Mouse (Mus musculus) kidney, postnatal 0 days (tissue): ENCODE measurements around the gene Lamb3. TPM values are rescaled to one million over a fixed set of nuclear protein-coding genes. Genes with fewer than 3 reads are reported as not detected.
A peak's percentile ranks its signal among the peaks of the same experiment; 100 is the strongest.

ENCODE experiments used
- ATAC-seq: fragments of 200-750 bp; cut with Nextera tagmentation; replicated peaks from 2 replicates; pipeline ENCODE4 v1.8.0; 2017; ENCODE audit warnings: low read depth, moderate number of reproducible peaks, moderate TSS enrichment, moderate library complexity; ENCODE audit not compliant: low FRiP score
- DNase-seq: peaks from one replicate; pipeline ENCODE4 v3.0.0-alpha.2; 2016; ENCODE audit warnings: low spot score
- H3K27ac ChIP-seq: fragments of 300-500 bp; sonication (generic); 2 replicates; pipeline ENCODE4 v1.5.1; 2014; ENCODE audit warnings: mild to moderate bottlenecking
- H3K27me3 ChIP-seq: fragments of 300-500 bp; sonication (generic); 2 replicates; pipeline ENCODE4 v1.6.1; 2014; ENCODE audit warnings: low read length, mixed read lengths; ENCODE audit not compliant: insufficient read depth
- H3K36me3 ChIP-seq: fragments of 300-500 bp; sonication (generic); 2 replicates; pipeline ENCODE4 v1.6.1; 2014; ENCODE audit warnings: low read length, mixed read lengths; ENCODE audit not compliant: insufficient read depth
- H3K4me1 ChIP-seq: fragments of 300-500 bp; sonication (generic); replicated peaks from 2 replicates; pipeline ENCODE4 v1.6.1; 2014; ENCODE audit warnings: antibody characterized with exemption, low read length, mixed read lengths; ENCODE audit not compliant: insufficient read depth
- H3K4me2 ChIP-seq: fragments of 300-500 bp; sonication (generic); 2 replicates; pipeline ENCODE4 v1.6.1; 2014; ENCODE audit warnings: mild to moderate bottlenecking, low read length, moderate library complexity, mixed read lengths
- H3K4me3 ChIP-seq: fragments of 300-500 bp; sonication (generic); replicated peaks from 2 replicates; pipeline ENCODE4 v1.5.1; 2014; ENCODE audit warnings: low read depth, low read length
- H3K9ac ChIP-seq: fragments of 300-500 bp; sonication (generic); 2 replicates; pipeline ENCODE4 v1.6.1; 2014; ENCODE audit warnings: low read depth, low read length
- H3K9me3 ChIP-seq: fragments of 300-500 bp; sonication (generic); replicated peaks from 2 replicates; pipeline ENCODE4 v1.6.1; 2016; ENCODE audit warnings: low read length, inconsistent platforms, mixed read lengths
- CTCF ChIP-seq: IDR thresholded peaks from 2 replicates; pipeline ENCODE4 v1.5.1; 2016; ENCODE audit warnings: antibody characterized with exemption, low read depth, mild to moderate bottlenecking, moderate library complexity
- WGBS: fragments of 180-500 bp; shearing (Covaris S2); extraction: QIAGEN DNeasy Blood & Tissue Kit; methylation state at CpG from one replicate; pipeline ENCODE4 v1.1.7; 2014; 5-methylcytosine and 5-hydroxymethylcytosine counted together
- polyA plus RNA-seq: library from polyadenylated mRNA; unstranded; fragments of >200 nt; fragmentation: Nextera tagmentation; extraction: Ambion mirVana; gene quantifications from 2 replicates; pipeline ENCODE4 v1.2.1, GENCODE M21; 2015

The Lamb3 gene
- polyA plus RNA-seq, 1 experiment from 2014 or later = 1.9 TPM

- no peak for TF ChIP-seq CTCF
- DNase-seq (no peak), ATAC-seq (no peak)
- H3K27ac ChIP-seq = peak within 1 kb of the TSS; percentile 50
- no peaks in the 10 kb centered on the region for H3K36me3 ChIP-seq
- no peaks in the 10 kb centered on the region for H3K4me1 ChIP-seq
- H3K27me3 ChIP-seq = no peaks in the 10 kb centered on the region
- H3K4me3 ChIP-seq = no peak within 1 kb of the TSS
- 87% methylated on average over 5 of the region's 5 CpGs for WGBS
- no peak within 1 kb of the TSS for H3K9ac ChIP-seq
- H3K4me2 ChIP-seq = no peak within 1 kb of the TSS
- H3K9me3 ChIP-seq = no peaks in the 10 kb centered on the region
These were observed 56.6 kb downstream of the Lamb3 start, which contains the start of gene Hsd11b1 for GRCm38 (mm10) chr1:193263955-193264598. Gene Hsd11b1, minus strand, starts transcription at chr1:193264075.

GRCm38 (mm10) chr1:193265734-193266133 lies 58.2 kb downstream of the Lamb3 start:
- no peaks in the 10 kb centered on the region for H3K27me3 ChIP-seq
- H3K9ac ChIP-seq = no peak overlapping the region
- no peaks in the 10 kb centered on the region for H3K9me3 ChIP-seq
- DNase-seq (no peak), ATAC-seq (no peak)
- no peak overlapping the region for H3K4me2 ChIP-seq
- no peaks in the 10 kb centered on the region for H3K4me1 ChIP-seq
- TF ChIP-seq CTCF = no peak
- no peak overlapping the region for H3K27ac ChIP-seq
- no peak overlapping the region for H3K4me3 ChIP-seq
- no peaks in the 10 kb centered on the region for H3K36me3 ChIP-seq

GRCm38 (mm10) chr1:193270965-193271763 lies 63.7 kb downstream of the Lamb3 start:
- 54% methylated on average over 6 of the region's 6 CpGs for WGBS
- Histone ChIP-seq H3K4me1 (0 out of 2 replicates have a peak, but pooled peaks cover 3% of the 10 kb centered on the region), H3K27me3 (no peaks in the 10 kb centered on the region), H3K9me3 (no peaks in the 10 kb centered on the region), H3K4me3 (0 out of 2 replicates have a peak overlapping the region, but pooled peaks have one; percentile 13), H3K9ac (0 out of 2 replicates have a peak overlapping the region, but pooled peaks have one; percentile 19), H3K36me3 (no peaks in the 10 kb centered on the region), H3K27ac (no peak overlapping the region; the same call in 1 of the 2 replicates), H3K4me2 (peak overlapping the region; percentile 70)
- no peak for TF ChIP-seq CTCF
- ATAC-seq = no peak
- DNase-seq = peak; percentile 45

GRCm38 (mm10) chr1:193272137-193272915 lies 64.8 kb downstream of the Lamb3 start:
- Histone ChIP-seq H3K4me2 (peak overlapping the region; percentile 70), H3K4me3 (peak overlapping the region; percentile 46), H3K27ac (peak overlapping the region; percentile 86), H3K27me3 (no peaks in the 10 kb centered on the region), H3K36me3 (no peaks in the 10 kb centered on the region), H3K4me1 (0 out of 2 replicates have a peak, but pooled peaks cover 3% of the 10 kb centered on the region), H3K9me3 (no peaks in the 10 kb centered on the region), H3K9ac (peak overlapping the region; percentile 50)
- ATAC-seq (peak; percentile 27; the same call in 1 of the 2 replicates), DNase-seq (peak; percentile 41)
- no peak for TF ChIP-seq CTCF
- 27% methylated on average over 24 of the region's 24 CpGs for WGBS

GRCm38 (mm10) chr1:193272916-193273601 lies 65.6 kb downstream of the Lamb3 start, which contains the start of gene G0s2:
Gene G0s2, minus strand, starts transcription at chr1:193273217.
- Histone ChIP-seq H3K9ac (peak within 1 kb of the TSS; percentile 50), H3K9me3 (no peaks in the 10 kb centered on the region), H3K27me3 (no peaks in the 10 kb centered on the region), H3K27ac (peak within 1 kb of the TSS; percentile 86), H3K36me3 (no peaks in the 10 kb centered on the region), H3K4me1 (0 out of 2 replicates have a peak, but pooled peaks cover 3% of the 10 kb centered on the region), H3K4me3 (peak within 1 kb of the TSS; percentile 46), H3K4me2 (peak within 1 kb of the TSS; percentile 70)
- peak; percentile 89 for DNase-seq
- peak; percentile 72 for TF ChIP-seq CTCF
- 6% methylated on average over 19 of the region's 23 CpGs for WGBS
- ATAC-seq = peak; percentile 91
